Mouse (Mus musculus) cerebellum, postnatal 36 days (tissue): ENCODE data around the gene Galk2.

Experiments
- DNase-seq, 2 experiments: peaks; one replicate each; pipeline ENCODE4 v3.0.0; 2021 to 2022; ENCODE audit warnings: mixed read lengths in 2 of 2

Galk2 gene

DNA sequence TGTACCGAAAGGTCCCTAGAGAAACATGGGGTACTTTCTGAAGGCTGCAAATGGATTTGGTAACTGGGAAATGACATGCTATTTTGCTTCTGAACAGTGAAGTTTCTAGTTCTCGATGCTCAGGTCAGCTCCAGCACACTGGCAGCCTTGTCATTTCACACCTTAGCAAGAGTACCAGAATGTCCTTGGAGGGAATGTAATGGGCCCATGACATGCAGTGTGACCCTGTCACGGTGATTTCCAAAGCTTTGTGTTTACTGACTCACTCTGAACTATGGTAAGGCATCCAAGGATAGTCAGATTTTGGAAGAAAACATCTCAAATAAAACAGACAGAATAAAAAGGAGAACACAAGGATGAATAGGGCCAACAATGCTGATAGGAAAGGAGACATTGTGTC, 42.5 kb downstream of the Galk2 start:
- DNase-seq = no peak

DNA sequence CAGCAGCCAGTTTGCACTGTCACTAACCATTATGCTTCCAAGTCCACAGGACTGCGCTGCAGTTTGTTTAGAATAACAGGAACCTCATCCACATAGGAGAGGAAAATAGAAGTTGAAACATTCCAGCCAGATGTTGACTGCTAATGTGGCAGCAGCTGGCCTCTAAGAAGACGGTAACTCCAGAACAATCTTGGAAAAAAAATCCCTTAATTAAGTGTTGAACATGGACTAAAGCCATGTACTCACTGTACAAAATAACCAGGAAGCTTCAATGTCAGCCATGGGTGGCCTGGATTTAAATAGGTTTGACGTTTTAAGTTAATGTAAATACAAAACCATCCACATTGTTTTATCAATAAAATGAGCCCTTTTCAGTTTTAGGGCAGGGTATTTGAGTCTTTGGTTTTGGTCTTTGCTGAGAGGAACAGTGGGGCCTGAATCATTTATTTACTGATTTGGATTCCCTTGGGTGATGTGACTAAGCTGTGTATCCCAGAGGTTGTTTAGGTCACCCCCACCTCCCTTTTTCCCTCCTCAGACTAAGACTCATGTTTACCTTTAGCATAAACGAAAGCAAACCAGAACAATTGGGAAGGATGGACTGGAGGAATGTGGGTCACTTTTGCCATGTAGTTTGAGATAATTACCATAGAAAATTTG, 47.6 kb downstream of the Galk2 start:
- no peak for DNase-seq

DNA sequence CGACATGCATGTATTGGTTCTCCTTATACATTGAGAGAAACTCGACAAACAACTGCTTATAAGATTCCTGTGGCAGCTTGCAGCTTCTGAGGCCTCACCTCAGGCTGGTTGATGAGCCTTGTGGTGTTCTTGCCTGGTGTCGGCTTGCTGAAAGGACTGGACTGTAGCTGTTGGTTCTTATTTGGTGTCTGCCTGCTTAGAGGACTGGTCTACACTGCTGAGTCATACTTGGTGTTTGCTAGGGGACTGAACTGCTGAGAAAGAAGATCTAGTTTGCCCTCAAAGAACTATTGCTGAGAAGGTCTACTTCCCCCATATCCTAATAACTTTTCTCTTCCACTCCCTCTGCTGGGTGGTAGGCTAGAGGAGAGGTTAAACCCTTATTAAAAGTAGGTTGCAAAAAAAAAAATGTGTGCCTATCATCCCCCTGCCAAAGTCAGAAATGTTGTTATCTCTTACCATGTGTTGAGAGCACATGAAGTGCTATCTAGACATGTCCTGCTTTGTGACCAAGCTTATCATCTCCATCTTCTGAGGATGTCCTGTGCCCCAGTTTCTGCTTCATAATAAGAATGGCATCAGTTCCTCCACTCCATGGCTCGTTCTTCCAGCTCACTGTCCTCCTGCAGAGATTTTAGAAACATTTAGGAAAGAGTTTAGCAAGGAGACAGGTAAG, 48.8 kb downstream of the Galk2 start:
- no peak for DNase-seq

DNA sequence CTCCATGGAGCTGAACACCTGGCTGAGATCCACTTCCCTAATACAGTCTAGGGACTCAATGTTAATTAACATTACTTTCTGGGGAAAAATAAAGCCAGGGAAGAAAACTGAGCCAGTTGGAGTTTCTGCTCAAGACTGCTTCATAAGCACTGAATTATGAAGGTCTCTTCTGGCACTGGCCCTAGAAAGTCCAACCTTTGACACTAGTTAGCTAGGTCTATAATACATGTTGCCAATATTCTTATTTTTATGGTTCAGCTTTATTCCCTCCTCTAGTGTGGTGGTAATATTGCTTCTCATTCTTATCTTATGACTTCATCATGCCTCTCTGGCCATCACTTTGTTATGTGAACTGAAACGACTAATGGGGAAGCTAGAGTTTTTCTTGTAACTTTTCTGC, 55.3 kb downstream of the Galk2 start:
- no peak for DNase-seq

DNA sequence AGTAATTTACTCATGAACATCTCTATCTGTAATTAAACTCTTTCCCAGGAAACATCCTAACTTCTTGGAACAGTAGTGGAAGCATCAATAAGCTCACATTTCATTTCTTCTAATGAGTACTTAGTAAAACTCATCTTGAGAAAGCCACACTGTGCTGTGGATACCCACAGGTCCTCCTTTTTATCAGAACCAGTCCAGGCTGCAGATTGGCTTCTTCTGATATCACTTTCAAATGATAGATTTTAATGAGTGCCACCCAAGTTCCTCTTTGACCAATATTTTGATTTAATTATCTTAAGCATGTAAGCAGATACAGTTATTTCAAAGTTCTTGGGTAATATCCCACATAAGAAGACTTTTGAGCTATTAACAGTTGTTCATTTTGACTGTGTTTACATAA, 55.8 kb downstream of the Galk2 start:
- DNase-seq = no peak

DNA sequence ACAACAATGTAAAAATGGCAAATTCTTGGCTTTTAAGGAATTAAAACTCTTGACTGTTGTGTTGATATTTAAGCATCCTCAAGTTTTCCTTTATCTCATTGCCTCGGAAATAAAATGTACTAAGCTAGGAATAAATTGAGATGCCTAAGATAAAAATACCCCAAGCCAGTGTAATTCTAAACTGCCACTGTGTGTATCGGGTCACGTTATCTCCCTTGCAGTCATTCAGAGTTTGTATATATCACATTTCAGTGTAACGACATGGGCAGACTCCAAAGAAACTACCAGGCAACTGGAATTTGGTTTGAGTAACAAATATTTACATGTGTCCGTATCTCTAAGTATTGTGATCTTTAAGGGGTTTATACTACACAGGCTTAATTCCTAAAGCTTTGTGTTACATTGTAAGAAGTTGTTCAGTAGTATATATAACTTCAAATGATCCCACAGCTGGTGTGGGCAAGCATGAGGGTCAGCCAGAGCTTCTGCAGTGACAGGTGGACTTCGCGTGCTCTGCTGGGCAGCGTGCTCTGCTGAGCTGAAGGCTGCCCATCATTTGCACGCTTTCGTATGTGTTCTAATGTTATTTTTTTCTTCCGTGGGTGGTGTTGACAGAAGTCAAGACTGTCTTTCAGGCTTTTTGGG, 57.9 kb downstream of the Galk2 start:
- no peak for DNase-seq

DNA sequence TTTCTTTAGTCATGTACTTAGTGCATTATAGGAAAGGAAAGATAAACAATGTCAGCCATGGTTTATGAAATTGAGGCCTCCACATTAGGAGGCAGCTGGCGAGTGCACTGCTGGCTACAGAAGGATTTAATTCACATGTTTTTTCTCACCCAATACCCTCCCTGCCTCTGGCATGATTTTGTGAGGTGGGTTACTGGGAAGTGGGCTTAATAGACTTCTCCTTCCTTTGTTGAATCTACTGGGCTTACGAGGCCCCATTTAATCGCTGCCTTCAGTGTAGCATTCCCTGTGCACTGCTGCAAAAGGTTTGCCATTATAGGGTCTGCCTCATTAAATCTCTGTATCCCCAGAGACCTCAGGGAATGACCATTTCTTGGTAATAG, 58.4 kb downstream of the Galk2 start:
- DNase-seq = no peak

DNA sequence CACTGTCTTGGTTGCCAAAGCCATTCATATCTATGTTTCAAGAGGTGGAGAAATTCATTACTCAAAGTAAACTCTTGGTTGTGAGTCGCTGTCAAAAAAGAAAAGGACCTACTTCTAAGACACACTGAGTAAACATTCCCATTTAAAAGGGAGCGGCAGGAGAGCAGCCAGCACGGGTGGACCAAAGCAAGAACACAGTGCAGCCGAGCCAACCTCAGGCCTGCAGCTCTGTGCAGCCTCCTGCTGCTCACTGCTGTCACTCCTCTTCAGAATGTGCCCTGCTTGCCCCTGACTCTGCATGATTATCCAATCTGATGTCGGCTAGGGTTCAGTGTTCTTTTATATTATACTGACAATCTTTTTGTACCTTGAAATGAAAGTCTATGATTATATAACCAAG, 62.4 kb downstream of the Galk2 start:
- DNase-seq = peak; percentile 14

DNA sequence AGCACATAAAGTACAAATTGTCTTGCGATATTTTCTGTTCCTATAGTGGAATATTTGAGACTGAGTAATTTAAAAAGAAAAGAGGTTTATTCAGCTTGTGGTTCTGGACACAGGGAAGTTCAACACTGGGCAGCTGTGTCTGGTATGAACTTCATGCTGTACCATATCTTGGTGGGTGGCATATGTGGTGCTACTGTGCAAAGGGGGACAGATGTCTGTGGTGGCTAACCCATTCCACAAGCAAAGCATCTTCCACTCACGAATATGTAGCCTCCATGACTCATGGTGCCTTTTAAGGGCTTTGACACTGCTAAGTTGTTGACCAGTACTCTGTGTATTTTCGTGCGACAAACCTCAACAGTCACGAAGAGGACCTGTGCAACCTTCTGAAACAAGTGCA, 63.2 kb downstream of the Galk2 start:
- no peak for DNase-seq

DNA sequence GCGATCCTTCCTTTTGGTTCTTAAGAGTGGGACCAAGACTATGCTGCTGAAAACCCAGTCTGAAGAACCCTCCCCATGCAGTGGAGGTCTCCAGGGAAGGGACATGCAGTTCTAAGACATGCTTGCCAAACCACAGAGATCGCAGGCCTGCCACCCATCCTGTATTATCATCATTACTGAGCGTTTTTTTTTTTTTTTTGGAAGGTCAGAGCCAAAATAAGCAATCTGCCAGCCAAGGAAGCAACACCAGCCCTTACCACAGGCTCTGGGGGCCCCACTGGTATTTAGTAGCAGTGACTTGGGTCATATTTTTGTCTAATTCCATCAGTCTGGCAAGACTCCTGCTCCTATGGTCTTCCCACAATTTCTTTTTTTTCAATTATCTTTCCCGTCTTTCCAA, 64.0 kb downstream of the Galk2 start:
- DNase-seq = no peak

DNA sequence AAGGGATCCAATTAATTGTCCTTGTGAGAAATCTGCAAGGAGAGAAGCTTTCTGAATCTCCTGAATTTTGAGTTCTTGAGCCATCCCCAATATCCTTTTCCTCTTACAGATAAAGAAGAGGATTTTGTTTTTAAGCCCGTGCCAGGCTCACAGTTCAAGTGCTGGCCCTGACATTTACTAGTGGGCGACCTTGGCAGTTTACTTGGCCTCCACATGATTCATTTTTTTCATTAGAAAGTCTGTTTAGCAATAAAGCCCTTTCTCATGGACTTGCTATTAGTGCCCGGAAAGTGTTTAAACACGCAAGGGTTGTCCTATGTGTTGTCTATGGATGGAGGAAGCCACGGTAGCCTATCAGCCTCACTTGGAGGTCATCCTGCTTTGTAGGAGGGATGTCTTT, 64.4 kb downstream of the Galk2 start:
- DNase-seq = no peak

DNA sequence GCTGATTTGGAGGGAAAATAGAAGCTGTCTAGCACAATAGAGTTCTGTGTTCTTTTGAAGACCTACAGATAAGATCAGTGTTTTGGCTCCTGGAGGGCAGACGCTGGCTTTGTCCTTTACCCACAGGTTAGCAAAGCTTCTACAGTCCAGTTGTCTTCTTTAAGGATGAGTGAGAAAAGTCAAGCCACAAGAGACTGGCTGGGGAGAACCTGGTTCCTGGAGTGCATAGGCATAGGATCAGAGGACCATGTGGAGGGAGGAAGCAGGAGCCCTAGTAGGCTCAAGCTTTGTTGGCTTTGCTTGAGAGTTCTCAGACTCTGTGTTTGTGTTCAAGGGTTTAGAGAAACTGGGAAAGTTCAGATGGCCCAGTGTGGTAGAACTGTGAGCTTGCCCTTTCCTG, 65.6 kb downstream of the Galk2 start:
- DNase-seq = no peak

DNA sequence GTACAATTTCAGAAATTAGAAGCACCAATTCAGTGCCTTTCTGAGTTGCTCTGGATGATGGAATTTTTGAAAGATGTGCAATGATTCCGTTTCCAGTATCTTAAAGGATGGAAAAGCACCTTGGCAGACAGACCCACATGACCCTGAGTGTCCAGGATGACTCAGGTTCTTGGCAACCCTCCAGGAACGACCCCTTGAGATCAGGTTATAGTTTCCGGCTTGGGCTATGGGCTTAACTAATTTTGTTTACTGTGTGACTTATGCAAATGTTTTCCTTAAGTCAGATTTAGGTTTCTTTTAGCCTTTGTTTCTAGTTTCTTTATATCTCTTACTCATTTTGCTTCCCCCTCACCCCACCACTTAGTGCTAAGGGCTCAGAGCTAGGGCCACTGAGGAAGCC, 66.2 kb downstream of the Galk2 start:
- no peak for DNase-seq

DNA sequence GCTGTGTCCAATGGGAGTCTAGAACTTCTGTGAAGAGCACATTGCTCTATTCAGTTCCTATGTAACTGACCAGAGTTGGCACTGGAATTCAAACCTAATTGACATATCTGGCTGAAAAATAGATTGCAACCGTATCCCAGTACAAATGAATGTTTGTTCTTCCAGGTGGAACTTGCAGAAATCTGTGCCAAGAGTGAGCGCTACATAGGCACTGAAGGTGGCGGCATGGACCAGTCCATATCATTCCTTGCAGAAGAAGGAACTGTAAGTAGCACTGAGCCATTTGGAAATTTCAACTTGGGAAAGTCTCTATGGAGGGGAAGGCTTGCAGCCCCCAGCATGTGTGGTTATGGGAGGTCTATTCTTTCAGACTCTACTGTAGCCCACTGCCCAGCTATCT, 70.5 kb downstream of the Galk2 start:
- DNase-seq = no peak

DNA sequence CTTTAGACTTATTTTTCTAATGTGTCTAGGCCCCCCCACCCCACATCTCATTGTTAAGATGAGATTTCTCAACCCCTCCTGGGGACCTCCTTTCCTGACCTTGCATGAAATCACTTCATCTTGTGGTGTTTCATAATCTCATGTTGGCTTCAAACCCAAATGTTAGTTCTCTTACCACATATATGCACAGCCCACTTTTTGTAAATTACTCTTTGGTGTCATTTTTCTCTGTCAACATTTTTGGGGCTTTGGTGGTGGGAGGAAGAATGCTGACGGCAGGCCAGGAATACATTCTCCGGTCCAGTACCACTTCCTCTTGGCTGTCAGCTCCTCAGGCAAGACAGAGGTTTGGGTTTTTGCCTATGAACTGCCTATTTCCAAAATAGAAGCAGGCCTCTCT, 71.0 kb downstream of the Galk2 start:
- no peak for DNase-seq

DNA sequence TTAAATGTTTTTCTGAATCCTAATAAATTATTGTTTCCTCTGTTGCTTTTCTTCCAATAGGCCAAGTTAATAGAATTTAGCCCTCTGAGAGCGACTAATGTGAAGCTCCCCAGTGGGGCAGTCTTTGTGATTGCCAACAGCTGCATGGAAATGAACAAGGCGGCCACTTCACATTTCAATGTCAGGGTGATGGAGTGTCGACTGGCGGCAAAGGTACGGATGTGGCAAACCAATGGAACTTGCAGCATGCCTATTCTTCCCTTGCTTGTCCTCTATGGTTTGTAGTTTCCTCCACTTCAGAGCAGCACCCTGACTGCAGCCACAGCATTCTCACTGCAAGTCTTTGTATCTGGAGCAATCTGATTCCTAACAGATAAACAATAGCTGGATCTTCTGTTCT, 72.3 kb downstream of the Galk2 start:
- DNase-seq = no peak

DNA sequence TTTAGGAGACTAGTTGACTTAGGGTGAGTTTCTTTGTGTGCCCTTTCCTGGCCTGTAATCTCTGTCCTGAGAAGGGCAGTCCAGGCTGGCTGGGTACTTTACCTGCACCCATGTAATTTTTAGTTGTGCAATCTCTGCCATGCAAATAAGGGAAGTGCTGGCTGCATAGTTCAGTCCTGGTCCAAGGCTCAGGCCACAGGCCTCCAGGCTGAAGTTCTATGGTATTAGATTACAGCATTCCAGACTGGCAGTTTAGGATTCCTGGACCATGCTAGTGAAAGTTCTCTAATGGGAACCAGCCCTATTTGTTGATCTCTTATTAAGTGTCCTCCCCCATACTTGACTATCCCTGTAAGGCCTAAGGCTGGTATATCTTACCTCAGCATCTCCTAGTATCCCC, 73.8 kb downstream of the Galk2 start:
- no peak for DNase-seq

DNA sequence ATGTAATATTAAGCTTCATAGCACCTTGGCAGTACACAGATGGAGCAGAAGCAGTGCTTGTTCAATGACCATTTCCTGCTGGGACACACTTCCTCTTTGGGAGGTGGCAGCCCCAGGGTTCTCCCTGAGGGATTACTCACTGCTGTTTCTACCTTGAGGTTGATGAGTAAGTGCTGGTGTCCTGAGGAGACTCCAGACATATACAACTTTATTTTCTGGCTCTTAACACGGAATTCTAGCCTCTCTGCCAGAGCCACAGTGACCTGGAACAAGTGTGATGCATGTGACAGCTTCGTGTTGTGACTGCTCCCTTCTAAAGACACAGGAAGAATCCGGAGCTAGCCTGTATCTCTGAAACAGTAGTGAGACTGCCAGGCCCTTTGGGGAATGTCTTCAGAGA, 75.1 kb downstream of the Galk2 start:
- DNase-seq = no peak

DNA sequence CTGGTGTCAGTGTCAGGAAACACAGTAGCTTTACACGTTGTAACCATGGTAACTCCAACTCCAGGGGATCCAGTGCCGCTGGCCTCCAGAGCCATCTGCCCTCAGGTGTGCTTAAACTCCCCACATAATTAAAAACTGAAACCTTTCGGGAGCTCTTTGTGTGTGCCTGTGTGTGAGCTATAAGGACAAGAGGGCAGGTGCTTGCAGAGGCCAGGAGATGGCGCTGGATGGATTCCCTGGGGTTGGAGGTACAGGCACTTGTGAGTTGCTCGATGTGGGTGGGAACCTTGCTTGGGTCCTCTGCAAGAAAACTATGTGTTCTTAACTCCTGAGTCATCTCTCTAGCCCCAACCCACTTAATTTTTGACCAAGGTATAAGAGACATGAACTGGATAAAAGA, 77.5 kb downstream of the Galk2 start:
- no peak for DNase-seq

DNA sequence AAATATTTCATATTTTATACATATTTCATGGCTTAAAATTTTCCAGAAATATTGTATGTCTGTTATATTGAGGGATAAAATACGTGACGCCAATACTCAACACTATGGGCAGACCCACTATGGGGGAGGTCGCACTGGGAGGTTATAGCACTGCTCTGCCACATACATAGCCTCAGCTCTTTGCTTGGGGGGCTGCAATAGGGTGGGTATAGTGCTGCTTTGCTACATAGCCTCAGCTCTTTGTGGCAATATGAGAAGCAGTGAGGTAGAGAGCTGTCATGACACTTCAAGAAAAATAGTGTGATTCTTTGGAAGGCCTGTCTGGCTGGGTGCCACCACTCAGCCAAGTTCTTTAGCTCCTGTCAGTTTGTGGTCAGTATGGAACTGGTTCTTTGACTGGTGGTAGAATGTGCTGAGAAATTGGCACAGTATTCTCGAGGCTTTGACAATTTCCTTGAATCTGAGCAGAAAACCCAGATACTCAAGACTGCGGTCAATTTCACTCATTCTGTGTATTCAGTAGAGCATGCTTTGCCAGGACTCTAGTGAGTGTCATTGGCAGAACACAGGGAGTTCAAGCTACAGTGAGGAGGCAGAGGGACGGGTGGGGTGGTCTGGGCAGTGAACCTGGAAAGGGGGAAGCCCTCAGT, 80.2 kb downstream of the Galk2 start:
- DNase-seq = no peak

DNA sequence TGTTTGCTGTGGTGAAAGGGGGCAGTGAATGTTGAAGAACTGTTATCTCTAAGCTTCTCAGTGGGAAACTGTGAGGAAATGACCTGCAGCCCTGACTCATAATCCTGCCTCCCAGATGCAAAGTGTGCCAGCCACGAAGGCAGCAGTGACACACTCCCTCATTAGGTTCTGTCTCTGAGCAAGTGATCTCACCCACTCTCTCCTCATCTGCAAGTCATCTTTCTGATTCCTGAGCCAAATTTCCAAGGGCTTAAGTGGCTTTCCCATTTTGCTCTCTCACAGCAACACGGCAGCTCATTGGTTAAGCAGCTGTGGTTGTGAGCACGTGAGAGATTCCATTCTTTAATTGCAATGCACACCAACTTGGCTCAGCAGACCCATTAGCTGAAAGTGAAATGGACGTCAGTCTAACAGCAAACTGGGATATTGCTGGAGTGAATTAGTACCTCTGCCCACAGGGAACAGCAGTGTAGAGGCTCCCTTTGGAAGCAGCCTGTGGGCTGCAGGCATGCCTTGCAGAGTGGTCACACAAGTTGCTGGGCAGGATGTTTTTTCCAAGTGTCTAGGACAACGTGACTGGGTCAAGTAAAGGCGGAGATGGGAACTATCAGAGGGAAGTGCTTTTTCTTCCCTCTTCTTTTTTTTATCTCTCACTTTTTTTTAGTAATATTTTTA, 82.3 kb downstream of the Galk2 start:
- no peak for DNase-seq

DNA sequence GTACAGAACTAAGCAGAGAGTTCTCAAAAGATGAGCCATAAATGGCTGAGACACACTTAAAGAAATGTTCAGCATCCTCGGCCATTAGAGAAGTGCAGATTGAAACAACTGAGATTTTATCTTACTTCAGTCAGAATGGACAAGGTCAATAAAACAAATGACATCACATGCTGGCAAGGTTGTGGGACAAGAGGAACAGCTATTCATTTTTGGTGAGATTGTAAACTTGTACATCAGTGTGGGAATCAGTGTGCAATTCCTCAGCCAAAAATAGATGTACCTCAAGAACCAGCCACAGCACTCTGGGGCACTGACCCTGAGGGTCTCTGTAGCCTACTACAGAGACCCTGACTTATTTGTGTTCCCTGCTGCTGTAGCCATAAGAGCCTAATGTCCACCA, 84.4 kb downstream of the Galk2 start:
- no peak for DNase-seq

DNA sequence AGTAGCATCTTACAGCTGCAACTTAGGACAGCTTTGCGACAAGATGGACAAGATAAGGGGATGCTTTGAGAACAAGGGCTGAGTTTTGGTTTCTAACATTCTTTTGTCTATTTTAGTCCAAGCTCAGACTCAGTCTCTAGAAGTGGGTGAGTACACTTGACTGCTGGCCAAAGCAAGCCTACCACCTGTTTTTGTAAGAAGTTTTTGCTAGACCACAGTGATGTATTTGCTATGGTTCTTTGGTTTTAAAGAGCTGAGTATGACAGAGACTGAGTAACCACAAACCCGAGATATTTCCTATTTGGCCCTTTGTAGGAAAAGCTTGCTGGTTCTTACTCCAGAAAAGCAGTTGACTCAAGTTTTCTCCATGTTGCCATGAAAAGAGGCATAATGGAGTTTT, 89.3 kb downstream of the Galk2 start:
- DNase-seq = no peak

DNA sequence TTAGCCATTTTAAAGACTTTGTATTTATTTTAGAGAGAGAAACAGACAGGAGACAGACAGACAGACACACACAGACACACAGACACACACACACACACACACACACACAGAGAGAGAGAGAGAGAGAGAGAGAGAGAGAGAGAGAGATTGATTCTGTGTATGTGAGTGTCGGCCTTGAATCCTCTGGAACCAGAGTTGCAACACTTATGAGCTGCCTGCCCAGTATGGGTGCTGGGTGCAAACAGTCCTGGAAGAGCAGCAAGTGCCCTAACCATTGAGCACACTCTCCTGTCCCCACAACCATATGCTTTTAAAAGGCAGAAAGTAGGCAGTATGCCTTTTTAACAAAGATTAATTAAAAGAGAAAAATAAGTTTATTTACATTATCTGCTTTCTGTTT, 109.9 kb downstream of the Galk2 start:
- DNase-seq = no peak
